Mouse (Mus musculus) retina, adult 2 months (tissue): ENCODE results near the gene Wap.

Experiments used
- DNase-seq: peaks from one replicate; pipeline ENCODE4 v3.0.0-alpha.2; 2012; ENCODE audit warnings: low read depth, low spot score

Gene Wap

GRCm38 (mm10) chr11:6627731-6628130 lies 10.7 kb downstream of the Wap start:
- DNase-seq = no peak

GRCm38 (mm10) chr11:6626388-6626772 lies 12.1 kb downstream of the Wap start:
- no peak for DNase-seq

DNA sequence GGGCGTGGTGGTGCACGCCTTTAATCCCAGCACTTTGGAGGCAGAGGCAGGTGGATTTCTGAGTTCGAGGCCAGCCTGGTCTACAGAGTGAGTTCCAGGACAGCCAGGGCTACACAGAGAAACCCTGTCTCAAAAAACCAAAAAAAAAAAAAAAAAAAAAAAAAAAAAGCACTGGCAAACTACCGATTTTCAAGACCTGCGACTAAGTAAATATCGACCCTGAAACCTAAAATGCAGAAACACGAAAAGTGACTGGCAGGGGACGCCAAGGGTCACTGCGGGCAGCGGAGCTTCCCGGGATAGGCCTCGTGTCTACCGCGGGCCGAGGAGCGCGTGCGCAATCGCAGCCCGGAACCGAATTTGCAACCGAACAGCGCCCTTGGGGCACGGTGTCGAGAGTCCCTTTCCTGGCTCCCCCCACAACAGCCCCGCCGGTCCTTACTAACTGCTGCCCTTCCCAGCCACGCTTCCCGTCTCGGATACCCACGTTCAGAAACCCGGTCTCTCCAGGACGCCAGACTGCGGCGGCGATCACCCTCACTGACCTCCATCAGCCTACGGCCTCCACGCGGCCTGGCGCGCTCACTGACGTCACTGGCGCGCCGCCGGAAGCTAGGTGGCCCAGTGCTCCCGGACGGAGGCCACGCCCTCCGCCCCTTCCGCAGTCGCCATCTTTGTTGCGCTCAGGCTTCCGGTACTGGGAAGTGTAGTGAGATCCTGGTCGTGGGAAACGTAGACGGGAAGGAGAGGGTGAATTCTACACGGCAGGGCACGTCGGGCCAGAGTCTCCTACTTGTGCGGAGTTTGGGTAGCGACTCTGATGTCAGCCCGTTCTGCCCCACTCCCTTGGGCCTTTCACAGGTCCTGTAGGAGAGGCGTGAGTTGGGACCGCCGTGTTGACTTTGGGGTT lies 12.7 kb downstream of the Wap start, which contains the start of gene Tbrg4:
TSS of gene Tbrg4 (minus strand) at position 590 of the 910 bp plus-strand sequence.
- DNase-seq = peak; percentile 87

DNA sequence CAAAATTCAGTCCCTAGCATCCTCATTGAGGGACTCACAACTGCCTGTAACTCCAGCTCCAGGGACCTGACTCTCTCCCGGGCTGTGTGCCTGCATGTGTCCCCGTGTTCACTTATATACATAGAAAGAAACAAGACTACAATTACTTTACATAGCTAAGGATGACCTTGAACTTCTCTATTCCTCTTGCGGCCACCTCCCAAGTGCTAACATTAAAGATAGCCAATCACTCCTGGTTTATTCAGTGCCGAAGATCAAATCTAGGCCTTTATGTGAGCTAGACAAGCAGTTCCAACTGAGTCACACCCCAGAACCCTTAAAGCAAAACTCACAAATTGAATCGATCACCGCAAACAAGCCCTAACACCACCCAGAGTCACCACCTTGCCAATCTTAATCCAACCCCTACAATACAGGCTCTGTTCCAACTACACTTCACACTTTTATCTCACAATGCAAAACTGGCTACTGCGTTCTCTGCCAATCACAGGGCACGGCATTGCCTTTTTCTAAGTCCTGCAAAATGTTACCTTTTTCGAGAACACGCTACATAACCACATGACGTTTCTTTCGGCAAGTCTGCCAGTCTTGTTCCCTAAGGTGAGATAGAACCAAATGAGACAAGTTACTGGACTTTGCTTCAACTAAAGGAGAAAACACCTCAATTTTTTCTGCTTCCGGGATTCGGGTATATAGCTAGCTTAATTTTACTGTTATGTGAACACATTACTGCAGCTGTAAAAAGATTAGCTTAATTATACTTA lies 13.6 kb downstream of the Wap start:
- no peak for DNase-seq

DNA sequence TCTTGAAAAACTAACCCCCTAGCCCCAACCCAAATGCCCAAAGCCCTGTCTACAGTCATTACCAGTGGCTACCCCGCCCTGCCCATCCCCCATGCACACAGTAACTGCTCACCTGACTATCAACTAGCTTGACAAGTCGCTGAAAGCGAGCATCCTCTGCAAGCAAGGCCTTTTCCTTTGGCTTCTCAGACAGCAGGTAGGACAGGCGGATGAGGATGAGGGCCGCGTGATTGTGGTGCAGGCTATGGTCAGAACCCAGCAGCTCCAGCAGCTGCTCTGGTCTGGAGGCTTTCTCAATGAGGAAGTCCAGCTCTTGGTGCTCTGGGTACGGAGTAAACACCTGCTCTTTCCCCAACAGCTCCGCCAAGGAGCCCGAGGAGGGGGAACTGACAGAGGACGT lies 14.7 kb downstream of the Wap start:
- DNase-seq = no peak

- no peak for DNase-seq
Observed at GRCm38 (mm10) chr11:6615250-6616205, 22.9 kb downstream of the Wap start.

GRCm38 (mm10) chr11:6605491-6606399 lies 32.7 kb downstream of the Wap start, which contains the start of gene Nacad:
TSS of gene Nacad (minus strand) at chr11:6606053.
- DNase-seq = peak; percentile 69

GRCm38 (mm10) chr11:6605021-6605481 lies 33.4 kb downstream of the Wap start:
- DNase-seq = no peak

DNA sequence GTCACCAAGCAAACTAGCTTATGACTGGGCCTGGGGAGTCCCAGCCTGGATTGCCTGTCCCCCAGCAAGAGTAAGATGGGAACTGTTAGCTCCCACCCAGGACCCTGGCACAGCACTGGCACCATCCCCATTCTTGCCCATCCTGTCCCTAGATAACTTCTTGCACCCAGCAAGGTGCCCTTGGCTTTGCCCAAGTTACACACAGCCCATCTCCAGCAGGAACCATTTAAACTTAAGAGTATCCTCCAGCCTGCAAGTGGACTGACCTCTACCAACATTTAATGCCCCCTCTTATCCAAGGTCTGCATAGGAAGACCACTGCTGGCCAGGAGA lies 33.9 kb downstream of the Wap start:
- no peak for DNase-seq

DNA sequence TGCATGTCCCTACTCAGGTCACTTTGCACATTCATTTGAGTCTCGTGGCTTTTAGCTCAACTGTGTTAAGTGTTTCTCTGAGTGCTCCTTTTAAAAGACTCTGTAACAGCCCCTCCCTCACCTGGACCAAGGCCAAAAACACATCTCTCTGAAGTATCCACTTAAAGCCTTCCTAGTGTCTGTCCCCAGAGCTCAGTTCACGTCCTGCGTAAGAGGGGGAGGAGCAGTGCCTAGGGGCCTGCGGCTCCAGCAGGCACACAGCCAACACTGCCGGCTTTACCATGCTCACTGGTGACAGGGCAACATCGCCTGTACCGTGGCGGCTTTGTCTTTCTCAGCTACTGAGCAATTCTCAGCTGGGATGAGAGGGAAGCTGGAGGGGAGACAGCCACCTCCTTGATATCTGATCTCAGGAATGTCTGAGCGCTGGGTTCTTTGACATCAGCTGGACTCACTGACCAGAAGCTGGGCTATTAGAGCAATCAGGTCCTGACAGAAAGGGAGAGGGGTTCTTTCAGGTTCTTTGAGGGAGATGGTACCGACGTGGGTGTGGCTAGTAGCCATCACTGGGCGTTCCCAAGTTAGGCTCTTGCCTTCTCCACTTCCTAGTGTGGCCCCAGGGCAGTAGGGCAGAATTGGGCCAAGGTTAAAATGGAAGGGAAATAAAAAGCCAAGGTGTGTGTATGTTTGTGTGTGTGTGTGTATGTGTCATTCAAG lies 34.4 kb downstream of the Wap start:
- peak; percentile 25 for DNase-seq

GRCm38 (mm10) chr11:6603224-6603623 lies 35.2 kb downstream of the Wap start:
- DNase-seq = no peak

GRCm38 (mm10) chr11:6602662-6603061 lies 35.8 kb downstream of the Wap start:
- DNase-seq = no peak

DNA sequence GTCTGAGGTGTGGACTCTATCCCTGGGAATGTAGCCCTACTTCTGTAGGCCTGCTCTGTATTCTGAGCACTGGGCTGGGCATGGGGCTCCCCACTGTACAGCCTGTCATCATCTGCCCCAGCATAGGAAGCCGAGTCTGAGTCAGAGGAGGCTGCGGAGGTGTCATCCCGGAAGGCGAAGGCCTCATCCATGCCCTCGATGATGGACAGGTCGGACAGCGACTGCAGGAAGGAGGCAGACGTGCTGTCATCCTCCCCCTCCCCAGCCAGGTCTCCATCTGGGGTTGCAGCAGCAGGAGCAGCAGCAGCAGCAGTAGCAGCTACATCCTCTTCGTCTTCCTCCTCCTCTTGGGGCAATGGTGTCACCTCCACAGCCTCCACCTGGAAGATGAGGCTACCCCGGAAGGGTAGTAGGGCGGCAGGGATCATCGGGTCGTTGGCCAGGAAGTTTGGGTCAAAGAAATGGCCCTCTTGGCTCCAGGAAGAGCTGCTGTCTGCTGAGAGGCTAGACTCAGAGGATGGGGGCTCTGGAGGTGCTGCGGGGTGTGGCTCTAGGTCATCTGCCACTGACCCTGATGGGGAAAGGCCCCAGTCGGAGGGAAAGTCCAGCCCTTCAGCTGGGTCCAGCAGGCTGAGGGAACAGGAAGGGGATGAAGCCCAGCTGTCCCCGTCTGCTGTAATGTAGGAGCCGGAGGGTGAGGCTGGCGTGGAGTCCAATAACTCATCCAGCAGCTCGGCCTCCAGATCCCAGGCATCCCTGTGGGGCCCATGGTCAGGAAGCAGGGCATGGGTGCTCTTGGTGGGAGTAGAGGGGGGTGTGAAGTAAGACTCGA lies 36.6 kb downstream of the Wap start:
- DNase-seq = no peak

DNA sequence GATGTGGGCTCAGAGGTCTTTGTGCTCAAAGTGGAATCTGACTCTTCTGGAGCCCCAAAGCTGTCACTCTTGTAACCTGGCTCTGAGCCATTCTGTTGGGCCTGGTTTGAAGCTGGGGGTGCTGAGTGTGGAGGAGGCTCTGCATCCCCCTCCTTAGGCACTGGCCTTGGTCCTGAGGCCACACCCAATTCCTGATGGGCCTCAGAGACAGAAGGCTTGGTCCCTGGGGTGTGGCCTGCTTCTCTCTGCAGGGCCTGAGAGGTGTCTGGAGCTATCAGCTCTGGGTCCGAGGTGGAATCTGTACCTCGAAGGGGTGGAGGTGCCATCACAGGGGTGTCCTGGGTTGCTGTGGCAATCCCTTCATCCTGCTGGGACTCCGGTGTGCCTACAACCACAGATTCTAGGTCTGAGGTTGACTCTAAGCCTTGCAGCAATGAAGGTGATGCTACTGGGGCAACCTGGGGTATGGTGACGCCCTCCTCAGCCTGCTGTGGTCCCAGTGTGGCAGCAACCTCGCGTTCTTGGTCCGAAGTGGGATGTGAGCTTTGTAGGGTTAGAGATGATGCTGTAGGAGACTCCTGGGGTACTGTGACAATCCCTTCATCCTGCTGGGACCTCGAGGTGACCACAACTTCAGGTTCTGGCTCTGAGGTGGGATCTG lies 38.0 kb downstream of the Wap start:
- no peak for DNase-seq

DNA sequence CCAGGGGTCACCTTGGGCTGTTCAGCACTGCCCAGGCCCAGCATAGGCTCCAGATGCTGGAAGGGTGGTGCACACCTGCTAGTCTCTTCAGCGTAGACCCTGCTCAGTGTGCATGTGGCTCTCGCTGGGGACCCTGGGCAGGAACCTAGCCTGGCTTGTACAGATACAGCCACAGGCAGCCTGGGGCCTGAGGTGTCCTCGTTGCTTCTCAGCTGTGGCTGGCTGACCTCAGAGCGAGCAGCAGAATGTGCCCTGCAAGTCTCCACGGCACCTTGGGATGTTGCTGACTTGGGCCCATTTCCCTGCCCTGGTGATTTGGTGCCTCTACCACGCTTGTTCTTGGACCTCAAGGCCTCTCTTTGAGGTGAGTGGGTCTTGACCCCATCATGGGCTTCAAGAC lies 38.6 kb downstream of the Wap start:
- no peak for DNase-seq

- DNase-seq = no peak
Observed at GRCm38 (mm10) chr11:6599011-6599681, 39.3 kb downstream of the Wap start.

DNA sequence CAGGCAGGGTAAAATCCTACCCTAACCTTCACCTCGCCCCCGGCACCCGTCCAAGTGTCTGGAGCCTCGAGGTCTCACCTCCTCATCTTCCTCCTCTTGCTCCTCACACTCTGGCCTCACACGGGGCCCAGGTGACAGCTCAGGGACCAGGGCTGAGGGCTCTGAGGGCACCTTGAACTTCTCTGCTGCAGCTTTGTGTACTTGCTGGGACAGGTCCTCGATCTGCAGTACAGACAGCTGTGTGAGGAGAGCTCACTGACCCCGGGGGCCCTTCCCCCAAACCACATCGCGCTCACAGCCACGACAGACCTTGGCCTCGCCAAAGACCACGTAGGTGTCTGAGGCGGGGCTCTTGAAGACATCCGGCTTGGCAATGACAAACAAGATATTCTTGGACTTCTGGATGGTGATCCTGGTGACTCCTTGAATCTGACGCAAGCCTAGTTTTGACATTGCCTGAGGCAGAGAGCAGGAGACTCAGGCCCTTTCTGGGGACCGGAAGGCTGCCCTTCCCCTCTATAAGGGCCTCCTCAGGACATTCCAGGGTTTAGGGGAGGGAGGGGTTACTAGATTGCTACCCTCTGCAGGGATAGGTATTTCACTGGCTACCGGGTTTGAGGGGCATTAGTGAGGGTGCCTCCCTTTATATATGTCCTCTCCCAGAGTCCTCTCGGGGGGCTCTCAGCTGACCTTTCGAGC lies 40.1 kb downstream of the Wap start:
- no peak for DNase-seq
